Mouse (Mus musculus): Measurements from ENCODE around the gene Mical2. TPM values are rescaled to one million over a fixed set of nuclear protein-coding genes. Genes with fewer than 3 reads are reported as not detected.
A peak's percentile ranks its signal among the peaks of the same experiment; 100 is the strongest.

Gene Mical2
- polyA plus RNA-seq, 1 experiment from 2014 or later, result 15.3 TPM

GRCm38 (mm10) chr7:112285573-112285972, 59.9 kb downstream of the Mical2 start:
- Histone ChIP-seq H3K36me3 (ENCODE audit: insufficient read depth) (no peaks in the 10 kb centered on the region), H3K4me2 (no peak overlapping the region), H3K27me3 (ENCODE audit: insufficient read depth, low read length) (no peaks in the 10 kb centered on the region), H3K9me3 (ENCODE audit: low read depth, low read length) (no peaks in the 10 kb centered on the region), H3K9ac (no peak overlapping the region), H3K27ac (ENCODE audit: low read depth) (no peak overlapping the region), H3K4me3 (ENCODE audit: low read depth, low read length) (no peak overlapping the region), H3K4me1 (ENCODE audit: insufficient read depth) (peaks cover 5% of the 10 kb centered on the region; the same call in 1 of the 2 replicates)
- 83% methylated on average over 8 of the region's 8 CpGs for WGBS
- ATAC-seq (ENCODE audit: insufficient read depth) (no peak), DNase-seq (no peak)
- TF ChIP-seq CTCF (IDR thresholded peaks at IDR 0.05; ENCODE audit: low read depth), result no peak

- H3K9ac ChIP-seq, result no peak overlapping the region
- no peaks in the 10 kb centered on the region for H3K9me3 ChIP-seq (ENCODE audit: low read depth, low read length)
- H3K36me3 ChIP-seq (ENCODE audit: insufficient read depth), result no peaks in the 10 kb centered on the region
- 84% methylated on average over 5 of the region's 5 CpGs for WGBS
- no peak overlapping the region for H3K4me2 ChIP-seq
- H3K4me1 ChIP-seq (ENCODE audit: insufficient read depth), result peaks cover 5% of the 10 kb centered on the region; the same call in 1 of the 2 replicates
- no peaks in the 10 kb centered on the region for H3K27me3 ChIP-seq (ENCODE audit: insufficient read depth, low read length)
- peak overlapping the region; percentile 72 for H3K27ac ChIP-seq (ENCODE audit: low read depth)
- TF ChIP-seq CTCF (IDR thresholded peaks at IDR 0.05; ENCODE audit: low read depth), result no peak
- no peak for DNase-seq
- H3K4me3 ChIP-seq (ENCODE audit: low read depth, low read length), result no peak overlapping the region
- no peak for ATAC-seq (ENCODE audit: insufficient read depth)
Observed at GRCm38 (mm10) chr7:112288352-112289107, 62.9 kb downstream of the Mical2 start.

GRCm38 (mm10) chr7:112289514-112289913, 63.9 kb downstream of the Mical2 start:
- H3K9ac ChIP-seq, result no peak overlapping the region
- ATAC-seq (ENCODE audit: insufficient read depth), result peak; percentile 58; the same call in 1 of the 2 replicates
- peak overlapping the region; percentile 72 for H3K27ac ChIP-seq (ENCODE audit: low read depth)
- WGBS, result 54% methylated on average over 5 of the region's 5 CpGs
- DNase-seq, result peak; percentile 51
- no peaks in the 10 kb centered on the region for H3K9me3 ChIP-seq (ENCODE audit: low read depth, low read length)
- no peak overlapping the region for H3K4me3 ChIP-seq (ENCODE audit: low read depth, low read length)
- H3K4me1 ChIP-seq (ENCODE audit: insufficient read depth), result peaks cover 5% of the 10 kb centered on the region; the same call in 1 of the 2 replicates
- H3K27me3 ChIP-seq (ENCODE audit: insufficient read depth, low read length), result no peaks in the 10 kb centered on the region
- no peak overlapping the region for H3K4me2 ChIP-seq
- TF ChIP-seq CTCF (IDR thresholded peaks at IDR 0.05; ENCODE audit: low read depth), result no peak
- no peaks in the 10 kb centered on the region for H3K36me3 ChIP-seq (ENCODE audit: insufficient read depth)

GRCm38 (mm10) chr7:112289990-112290389, 64.3 kb downstream of the Mical2 start:
- Histone ChIP-seq H3K27ac (ENCODE audit: low read depth) (peak overlapping the region; percentile 72), H3K27me3 (ENCODE audit: insufficient read depth, low read length) (no peaks in the 10 kb centered on the region), H3K36me3 (ENCODE audit: insufficient read depth) (no peaks in the 10 kb centered on the region), H3K4me2 (no peak overlapping the region), H3K4me1 (ENCODE audit: insufficient read depth) (peaks cover 5% of the 10 kb centered on the region; the same call in 1 of the 2 replicates), H3K9ac (no peak overlapping the region), H3K9me3 (ENCODE audit: low read depth, low read length) (no peaks in the 10 kb centered on the region), H3K4me3 (ENCODE audit: low read depth, low read length) (no peak overlapping the region)
- ATAC-seq (ENCODE audit: insufficient read depth), result no peak; the same call in 1 of the 2 replicates
- DNase-seq, result peak; percentile 45
- whole genome bisulfite sequencing, result 39% methylated on average over 4 of the region's 4 CpGs
- no peak for TF ChIP-seq CTCF (IDR thresholded peaks at IDR 0.05; ENCODE audit: low read depth)

- WGBS, result 37% methylated on average over 7 of the region's 7 CpGs
- Histone ChIP-seq H3K9me3 (ENCODE audit: low read depth, low read length) (no peaks in the 10 kb centered on the region), H3K36me3 (ENCODE audit: insufficient read depth) (no peaks in the 10 kb centered on the region), H3K4me3 (ENCODE audit: low read depth, low read length) (no peak overlapping the region), H3K27ac (ENCODE audit: low read depth) (peak overlapping the region; percentile 28; the same call in 1 of the 2 replicates), H3K4me2 (no peak overlapping the region), H3K27me3 (ENCODE audit: insufficient read depth, low read length) (no peaks in the 10 kb centered on the region), H3K9ac (no peak overlapping the region), H3K4me1 (ENCODE audit: insufficient read depth) (peaks cover 14% of the 10 kb centered on the region)
- DNase-seq (no peak), ATAC-seq (ENCODE audit: insufficient read depth) (no peak)
- TF ChIP-seq CTCF (IDR thresholded peaks at IDR 0.05; ENCODE audit: low read depth), result no peak
Observed at GRCm38 (mm10) chr7:112293456-112294104, 67.9 kb downstream of the Mical2 start.

DNA sequence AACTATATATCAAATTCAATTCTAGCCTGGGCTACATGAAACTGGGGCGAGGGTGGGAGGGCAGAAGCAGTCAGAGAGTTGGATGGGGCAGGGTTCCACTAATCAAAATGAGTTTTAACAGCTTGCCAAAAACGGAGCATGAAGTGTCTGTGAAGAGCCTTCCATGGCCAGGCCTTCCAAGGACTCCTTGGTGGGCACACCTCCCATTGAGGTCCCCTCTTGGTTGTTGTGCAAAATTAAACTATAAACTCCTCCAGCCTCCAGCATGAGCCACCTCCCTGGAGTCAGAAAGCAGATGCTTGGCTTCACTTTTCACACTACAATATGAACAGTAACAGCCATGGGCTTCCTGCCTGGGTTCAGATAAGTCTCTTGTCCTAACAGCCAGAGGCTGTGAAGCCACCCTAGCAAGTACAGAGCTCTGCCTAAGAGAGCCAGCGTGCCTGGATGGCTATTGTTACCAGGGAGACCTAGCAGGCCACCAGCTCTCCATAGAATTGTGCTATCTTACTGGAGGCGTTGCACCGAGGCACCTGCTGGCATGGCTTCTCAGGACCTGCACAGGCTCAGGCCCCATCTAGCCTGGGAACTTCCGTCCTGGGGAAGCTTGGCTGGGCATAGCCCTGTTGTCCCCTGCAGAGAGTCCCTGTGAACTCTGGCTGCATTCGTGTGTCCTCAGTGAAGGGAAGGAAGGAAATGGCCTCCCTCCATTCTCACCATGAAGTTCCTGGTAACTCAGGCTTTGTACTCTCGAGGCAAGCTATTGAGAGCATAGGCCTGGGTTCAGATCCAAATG, 70.0 kb downstream of the Mical2 start:
- Histone ChIP-seq H3K4me3 (ENCODE audit: low read depth, low read length) (no peak overlapping the region), H3K9ac (no peak overlapping the region), H3K4me2 (no peak overlapping the region), H3K36me3 (ENCODE audit: insufficient read depth) (no peaks in the 10 kb centered on the region), H3K27ac (ENCODE audit: low read depth) (peak overlapping the region; percentile 39; the same call in 1 of the 2 replicates), H3K4me1 (ENCODE audit: insufficient read depth) (peaks cover 28% of the 10 kb centered on the region), H3K27me3 (ENCODE audit: insufficient read depth, low read length) (no peaks in the 10 kb centered on the region), H3K9me3 (ENCODE audit: low read depth, low read length) (no peaks in the 10 kb centered on the region)
- WGBS, result 54% methylated on average over 8 of the region's 8 CpGs
- no peak for ATAC-seq (ENCODE audit: insufficient read depth)
- no peak for TF ChIP-seq CTCF (IDR thresholded peaks at IDR 0.05; ENCODE audit: low read depth)
- DNase-seq, result no peak

Data from lung, embryonic 14.5 days (tissue).